Mouse (Mus musculus) myocyte (in vitro differentiated cells): Measurements from ENCODE around the gene Olfr99. TPM values are rescaled to one million over a fixed set of nuclear protein-coding genes. Genes with fewer than 3 reads are reported as not detected.
A peak's percentile ranks its signal among the peaks of the same experiment; 100 is the strongest.

Experiments
- H3K27me3 ChIP-seq: one replicate; pipeline ENCODE4 v1.6.1; 2011; ENCODE audit not compliant: control insufficient read depth, insufficient read depth, insufficient read length
- H3K36me3 ChIP-seq: one replicate; pipeline ENCODE4 v1.6.1; 2011; ENCODE audit not compliant: control insufficient read depth, insufficient read depth
- H3K4me2 ChIP-seq: one replicate; pipeline ENCODE4 v1.6.1; 2011; ENCODE audit warnings: low read depth, control low read depth
- H3K4me3 ChIP-seq: one replicate; pipeline ENCODE4 v1.5.1; 2011; ENCODE audit warnings: mild to moderate bottlenecking, control low read depth, moderate library complexity
- H3K79me2 ChIP-seq: one replicate; pipeline ENCODE4 v1.6.1; 2011; ENCODE audit not compliant: control insufficient read depth, insufficient read depth
- H3ac ChIP-seq: one replicate; pipeline ENCODE4 v1.6.1; 2011; ENCODE audit not compliant: control insufficient read depth, insufficient read length
- CEBPB ChIP-seq: IDR thresholded peaks from 2 replicates; pipeline ENCODE4 v1.6.1; 2011; ENCODE audit warnings: mild to moderate bottlenecking, moderate library complexity; ENCODE audit not compliant: poor library complexity, insufficient read depth, severe bottlenecking
- E2F4 ChIP-seq: IDR thresholded peaks from one replicate; pipeline ENCODE4 v1.6.1; 2011; ENCODE audit warnings: mild to moderate bottlenecking, control low read depth, moderate library complexity; ENCODE audit not compliant: insufficient read depth
- MAX ChIP-seq: IDR thresholded peaks from one replicate; pipeline ENCODE4 v1.6.1; 2011; ENCODE audit warnings: low read depth, mild to moderate bottlenecking, control low read depth
- MYOD1 ChIP-seq, 3 experiments: IDR thresholded peaks; one replicate each; pipeline ENCODE4 v1.6.1; 2011; ENCODE audit warnings: control low read depth in 2 of 3, low read depth in 2 of 3, mild to moderate bottlenecking in 2 of 3, moderate library complexity in 1 of 3; ENCODE audit not compliant: insufficient read length in 2 of 3, control insufficient read depth in 1 of 3
- MYOG ChIP-seq, 3 experiments: IDR thresholded peaks; one replicate each; pipeline ENCODE4 v1.6.1; 2011; ENCODE audit warnings: control low read depth in 2 of 3, low read depth in 2 of 3, mild to moderate bottlenecking in 2 of 3; ENCODE audit not compliant: insufficient read length in 2 of 3, control insufficient read depth in 1 of 3, insufficient read depth in 1 of 3
- POLR2A ChIP-seq: IDR thresholded peaks from one replicate; pipeline ENCODE4 v1.6.1; 2011; ENCODE audit warnings: low read depth, mild to moderate bottlenecking, control low read depth, moderate library complexity; ENCODE audit not compliant: insufficient read length
- POLR2AphosphoS2 ChIP-seq: IDR thresholded peaks from one replicate; pipeline ENCODE4 v1.6.1; 2011; ENCODE audit warnings: low read depth, control low read depth; ENCODE audit not compliant: insufficient read length
- REST ChIP-seq: IDR thresholded peaks from one replicate; pipeline ENCODE4 v1.6.1; 2011; ENCODE audit warnings: mild to moderate bottlenecking, control low read depth, moderate library complexity; ENCODE audit not compliant: insufficient read depth, insufficient read length
- SRF ChIP-seq: IDR thresholded peaks from one replicate; pipeline ENCODE4 v1.6.1; 2011; ENCODE audit warnings: low read depth; ENCODE audit not compliant: control insufficient read depth, insufficient read length
- TCF12 ChIP-seq: IDR thresholded peaks from one replicate; pipeline ENCODE4 v1.6.1; 2011; ENCODE audit warnings: mild to moderate bottlenecking, control low read depth; ENCODE audit not compliant: poor library complexity, insufficient read depth, severe bottlenecking
- TCF3 ChIP-seq: IDR thresholded peaks from one replicate; pipeline ENCODE4 v1.6.1; 2011; ENCODE audit warnings: low read depth, control low read depth; ENCODE audit not compliant: insufficient read length
- USF1 ChIP-seq: IDR thresholded peaks from one replicate; pipeline ENCODE4 v1.6.1; 2011; ENCODE audit warnings: low read depth, mild to moderate bottlenecking, control low read depth, moderate library complexity
- polyA plus RNA-seq: library from polyadenylated mRNA; unstranded; fragments of >200 nt; fragmentation: generic; extraction: Trizol; gene quantifications from one replicate; pipeline ENCODE4 v1.2.1, GENCODE M21; 2012; ENCODE audit warnings: missing spikeins

Olfr99 gene
- polyA plus RNA-seq, 1 experiment: 0.02 TPM

- H3K36me3 ChIP-seq: no peaks in the 10 kb centered on the region
Measured at GRCm38 (mm10) chr17:37280331-37280730, 2.9 kb downstream of the Olfr99 start.

DNA sequence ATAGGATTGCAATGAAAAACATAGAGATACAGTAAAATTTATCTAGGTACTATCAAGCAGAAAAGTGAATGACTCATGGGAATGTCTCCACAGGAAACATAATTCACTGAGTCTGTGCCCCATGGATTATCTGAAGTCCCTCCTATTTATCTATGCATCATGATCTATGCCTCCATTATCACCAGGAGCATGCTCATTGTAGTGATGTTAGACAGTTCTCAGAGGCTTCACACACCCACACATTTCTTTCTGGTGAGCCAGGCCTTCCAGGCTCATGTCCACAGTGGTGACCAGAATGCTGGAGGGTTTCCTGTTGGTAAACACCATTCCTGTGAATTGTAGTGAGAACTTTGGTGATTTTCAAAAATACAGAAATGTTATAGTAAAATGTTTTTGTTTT lies 6.7 kb downstream of the Olfr99 start:
- no peaks in the 10 kb centered on the region for H3K79me2 ChIP-seq
- H3ac ChIP-seq: no peak overlapping the region
- H3K27me3 ChIP-seq: no peaks in the 10 kb centered on the region
- no peak overlapping the region for H3K4me3 ChIP-seq
- H3K36me3 ChIP-seq: no peaks in the 10 kb centered on the region
- no peak overlapping the region for H3K4me2 ChIP-seq
- TF ChIP-seq MYOG (IDR thresholded peaks at IDR 0.05; ENCODE audit: control insufficient read depth in 1 of 3, insufficient read depth in 1 of 3, insufficient read length in 2 of 3, low read depth in 2 of 3) (no peak), TCF12 (no peak), USF1 (no peak), CEBPB (no peak), POLR2AphosphoS2 (no peak), MYOD1 (IDR thresholded peaks at IDR 0.05; ENCODE audit: control insufficient read depth in 1 of 3, insufficient read length in 2 of 3, low read depth in 2 of 3) (no peak), POLR2A (no peak), TCF3 (no peak), MAX (no peak), SRF (no peak), E2F4 (no peak), REST (no peak)

More at GRCm38 (mm10) chr17:37280331-37280730, 2.9 kb downstream of the Olfr99 start:
- H3K27me3 ChIP-seq: no peaks in the 10 kb centered on the region
- no peaks in the 10 kb centered on the region for H3K79me2 ChIP-seq
- no peak for TF ChIP-seq E2F4
- no peak for TF ChIP-seq POLR2AphosphoS2
- TF ChIP-seq USF1: no peak
- TF ChIP-seq CEBPB: no peak
- no peak for TF ChIP-seq TCF3
- no peak for TF ChIP-seq SRF
- TF ChIP-seq MAX: no peak
- no peak for TF ChIP-seq REST
- TF ChIP-seq TCF12: no peak
- TF ChIP-seq MYOD1 (IDR thresholded peaks at IDR 0.05; ENCODE audit: control insufficient read depth in 1 of 3, insufficient read length in 2 of 3, low read depth in 2 of 3): no peak
- no peak for TF ChIP-seq MYOG (IDR thresholded peaks at IDR 0.05; ENCODE audit: control insufficient read depth in 1 of 3, insufficient read depth in 1 of 3, insufficient read length in 2 of 3, low read depth in 2 of 3)
- no peak for TF ChIP-seq POLR2A
- H3K4me2 ChIP-seq: no peak overlapping the region
- no peak overlapping the region for H3ac ChIP-seq
- H3K4me3 ChIP-seq: no peak overlapping the region

DNA sequence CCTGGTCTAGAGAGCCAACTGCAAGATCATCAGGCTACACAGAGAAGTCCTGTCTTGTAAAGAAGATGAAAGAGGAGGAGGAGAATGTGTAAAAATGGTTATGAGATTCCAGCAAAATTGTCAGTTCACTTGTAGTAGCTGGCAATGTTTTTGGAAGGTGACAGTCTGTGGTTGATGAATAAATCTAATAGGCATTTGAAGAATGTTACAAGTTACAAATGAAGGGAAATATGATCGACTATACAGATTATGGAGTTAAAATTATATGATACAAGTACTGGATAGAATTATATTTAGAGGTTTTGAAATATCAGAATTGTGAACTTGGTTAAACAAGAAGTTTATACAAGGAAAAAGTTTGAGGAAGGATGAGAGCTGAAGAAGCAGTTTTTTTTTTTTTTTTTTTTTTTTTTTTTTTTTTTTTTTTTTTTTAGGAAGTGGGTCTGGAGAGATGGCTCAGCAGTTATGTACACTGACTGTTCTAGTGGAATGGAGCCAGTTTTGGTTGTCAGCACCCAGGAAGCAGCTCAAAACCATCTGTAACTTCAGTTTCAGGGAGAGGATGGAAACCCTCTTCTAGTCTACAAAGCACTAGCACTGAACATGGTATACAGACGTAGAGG lies 7.5 kb downstream of the Olfr99 start:
- H3K79me2 ChIP-seq: no peaks in the 10 kb centered on the region
- no peak overlapping the region for H3K4me3 ChIP-seq
- no peak for TF ChIP-seq MYOG (IDR thresholded peaks at IDR 0.05; ENCODE audit: control insufficient read depth in 1 of 3, insufficient read depth in 1 of 3, insufficient read length in 2 of 3, low read depth in 2 of 3)
- no peak for TF ChIP-seq POLR2A
- TF ChIP-seq POLR2AphosphoS2: no peak
- no peak for TF ChIP-seq USF1
- TF ChIP-seq REST: no peak
- no peak for TF ChIP-seq TCF3
- TF ChIP-seq MAX: no peak
- TF ChIP-seq E2F4: no peak
- TF ChIP-seq SRF: no peak
- H3K27me3 ChIP-seq: no peaks in the 10 kb centered on the region
- no peaks in the 10 kb centered on the region for H3K36me3 ChIP-seq
- H3K4me2 ChIP-seq: no peak overlapping the region
- no peak overlapping the region for H3ac ChIP-seq

DNA sequence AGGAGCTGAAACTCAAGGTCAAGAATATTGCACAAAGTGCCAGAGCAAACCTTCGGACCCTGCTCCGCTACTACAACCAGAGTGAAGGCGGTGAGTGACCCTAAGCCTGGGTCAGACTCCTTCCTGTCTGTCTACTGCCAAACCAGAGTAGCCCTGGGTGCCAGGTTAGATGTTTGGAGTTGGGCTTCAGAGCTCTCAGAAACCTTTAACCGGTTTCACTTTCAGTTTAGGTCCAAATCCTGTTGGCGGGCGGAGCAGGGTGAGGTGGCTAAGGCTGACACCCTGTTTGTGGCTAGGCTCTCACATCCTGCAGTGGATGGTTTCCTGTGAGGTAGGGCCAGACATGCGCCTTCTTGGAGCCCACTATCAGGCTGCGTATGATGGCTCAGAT lies 12.6 kb downstream of the Olfr99 start:
- peak overlapping the region; percentile 37 for H3K4me3 ChIP-seq
- H3ac ChIP-seq: no peak overlapping the region
- no peaks in the 10 kb centered on the region for H3K36me3 ChIP-seq
- H3K79me2 ChIP-seq: no peaks in the 10 kb centered on the region
- H3K4me2 ChIP-seq: peak overlapping the region; percentile 79
- no peaks in the 10 kb centered on the region for H3K27me3 ChIP-seq
- no peak for TF ChIP-seq TCF3
- no peak for TF ChIP-seq TCF12
- TF ChIP-seq POLR2A: no peak
- no peak for TF ChIP-seq MAX
- TF ChIP-seq CEBPB: no peak
- no peak for TF ChIP-seq E2F4
- TF ChIP-seq REST: no peak
- no peak for TF ChIP-seq SRF
- no peak for TF ChIP-seq USF1
- no peak for TF ChIP-seq POLR2AphosphoS2
- TF ChIP-seq MYOD1 (IDR thresholded peaks at IDR 0.05; ENCODE audit: control insufficient read depth in 1 of 3, insufficient read length in 2 of 3, low read depth in 2 of 3): no peak
- TF ChIP-seq MYOG (IDR thresholded peaks at IDR 0.05; ENCODE audit: control insufficient read depth in 1 of 3, insufficient read depth in 1 of 3, insufficient read length in 2 of 3, low read depth in 2 of 3): no peak

- H3K4me3 ChIP-seq: peak within 1 kb of the TSS; percentile 37
- peak within 1 kb of the TSS; percentile 79 for H3K4me2 ChIP-seq
- no peaks in the 10 kb centered on the region for H3K36me3 ChIP-seq
- TF ChIP-seq REST: no peak
- no peaks in the 10 kb centered on the region for H3K27me3 ChIP-seq
- no peak within 1 kb of the TSS for H3ac ChIP-seq
- H3K79me2 ChIP-seq: no peaks in the 10 kb centered on the region
Measured at GRCm38 (mm10) chr17:37270058-37270701, 13.1 kb downstream of the Olfr99 start, which contains the start of gene H2-M3. Gene H2-M3, plus strand, starts transcription at chr17:37270220.
